Mouse (Mus musculus) erythroblast, embryonic 14.5 days (primary cell): Measurements from ENCODE around the gene Phf14.

Experiments used
- GATA1 ChIP-seq: IDR thresholded peaks from 2 replicates; pipeline ENCODE4 v1.6.1; 2012; ENCODE audit warnings: low read length, inconsistent platforms, mixed read lengths
- TAL1 ChIP-seq: IDR thresholded peaks from 3 replicates; pipeline ENCODE4 v1.6.1; 2012; ENCODE audit warnings: low read length, inconsistent platforms, mixed read lengths

DNA sequence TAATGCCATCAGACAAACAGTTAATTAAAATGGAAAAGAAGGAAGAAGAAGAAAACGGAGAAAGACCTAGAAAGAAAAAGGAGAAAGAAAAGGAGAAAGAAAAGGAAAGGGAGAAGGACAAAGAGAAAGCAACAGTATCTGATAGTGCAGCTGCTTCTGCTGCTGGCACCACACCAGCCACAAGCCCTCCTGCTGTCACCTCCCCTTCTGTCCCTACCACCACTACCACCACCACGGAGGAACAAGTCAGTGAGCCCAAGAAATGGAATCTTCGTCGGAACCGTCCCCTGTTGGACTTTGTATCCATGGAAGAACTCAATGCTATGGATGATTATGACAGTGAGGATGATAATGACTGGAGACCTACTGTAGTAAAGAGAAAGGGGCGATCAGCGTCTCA lies 25.8 kb downstream of the Phf14 start:
- TF ChIP-seq GATA1, result no peak
- no peak for TF ChIP-seq TAL1
